Mouse (Mus musculus): ENCODE data around the gene Foxj3.
"Not testable (repeated sequence)": the region's sequence is repeated elsewhere in the genome, so short reads cannot be mapped to it uniquely, and the experiment has no call there.

Foxj3 gene

DNA sequence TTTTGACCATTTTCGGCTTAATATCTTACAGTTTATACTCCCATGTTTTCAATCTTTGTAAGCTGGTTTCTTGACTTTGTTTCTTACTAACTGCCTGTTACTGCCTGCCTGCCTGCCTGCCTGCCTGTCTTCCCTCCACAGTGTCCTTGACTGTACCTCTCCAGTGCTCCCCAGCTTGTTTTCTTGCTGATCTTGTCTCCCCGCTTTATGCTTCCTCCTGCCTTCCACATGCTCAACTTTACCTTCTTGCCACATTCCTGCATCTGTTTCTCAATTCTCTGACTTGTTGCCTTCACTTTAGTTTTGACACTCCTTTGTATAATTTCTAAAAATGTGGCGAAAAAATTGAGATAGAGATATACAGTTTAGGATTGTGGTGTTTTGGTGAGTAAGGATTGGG, 35.9 kb downstream of the Foxj3 start:
- no peak for DNase-seq (ENCODE audit: low read depth, low spot score)

DNA sequence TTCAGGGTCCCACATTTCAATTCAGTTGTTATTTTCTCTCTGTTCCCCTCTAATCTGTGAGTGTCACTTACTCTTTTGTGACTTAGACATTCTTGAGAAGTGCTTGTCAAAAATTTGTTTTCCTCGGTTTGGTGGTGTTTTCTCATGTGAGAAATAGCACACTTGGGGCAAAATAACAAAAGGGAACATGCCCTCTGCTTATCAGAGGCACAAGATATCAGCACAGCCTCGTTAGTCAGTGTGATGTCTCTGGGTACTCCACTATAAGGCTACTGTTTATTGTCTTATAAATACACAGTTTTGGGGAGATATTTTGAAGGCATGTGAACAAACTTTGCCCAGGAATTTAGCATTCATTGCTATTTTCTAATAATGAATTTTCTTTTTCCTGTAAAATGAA, 37.7 kb downstream of the Foxj3 start:
- no peak for DNase-seq (ENCODE audit: low read depth, low spot score)

DNA sequence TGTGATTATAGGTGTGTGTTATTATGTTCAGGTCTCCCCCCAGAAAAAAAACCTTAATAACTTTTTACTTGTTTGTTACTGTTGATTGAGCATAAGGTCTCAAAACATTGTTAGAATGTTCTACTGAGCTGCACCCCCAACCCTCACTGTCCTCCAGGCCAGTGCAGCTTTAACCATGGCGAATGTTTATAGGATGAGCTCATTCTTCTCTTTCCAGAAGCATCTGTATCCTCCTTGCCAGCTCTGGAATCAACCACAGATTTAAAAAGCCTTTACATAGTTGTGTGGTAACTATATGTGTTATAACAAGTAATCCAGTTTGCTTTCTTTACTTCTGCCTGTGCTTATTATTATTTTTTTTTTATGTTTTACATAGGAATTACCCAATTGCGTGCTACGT, 38.7 kb downstream of the Foxj3 start:
- DNase-seq (ENCODE audit: low read depth, low spot score), result no peak

DNA sequence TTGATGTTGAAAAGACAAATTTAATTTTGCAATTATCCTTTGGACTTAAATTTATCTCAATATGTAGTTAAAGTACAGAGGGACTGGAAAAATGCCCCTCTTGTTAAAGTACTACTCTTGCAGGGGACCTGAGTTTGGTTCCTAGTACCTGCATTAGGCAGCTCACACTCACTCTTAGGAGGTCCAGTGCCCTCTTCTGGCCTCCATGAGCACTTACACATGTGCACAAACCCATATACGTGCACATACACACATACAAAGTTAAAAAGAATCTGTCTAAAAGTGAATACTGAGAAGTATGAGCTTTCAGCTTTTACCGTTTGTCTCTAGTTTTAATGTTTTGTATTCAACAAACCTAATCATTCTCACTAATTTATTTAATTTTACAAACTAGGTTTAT, 51.2 kb downstream of the Foxj3 start:
- no peak for DNase-seq (ENCODE audit: low read depth, low spot score)

DNA sequence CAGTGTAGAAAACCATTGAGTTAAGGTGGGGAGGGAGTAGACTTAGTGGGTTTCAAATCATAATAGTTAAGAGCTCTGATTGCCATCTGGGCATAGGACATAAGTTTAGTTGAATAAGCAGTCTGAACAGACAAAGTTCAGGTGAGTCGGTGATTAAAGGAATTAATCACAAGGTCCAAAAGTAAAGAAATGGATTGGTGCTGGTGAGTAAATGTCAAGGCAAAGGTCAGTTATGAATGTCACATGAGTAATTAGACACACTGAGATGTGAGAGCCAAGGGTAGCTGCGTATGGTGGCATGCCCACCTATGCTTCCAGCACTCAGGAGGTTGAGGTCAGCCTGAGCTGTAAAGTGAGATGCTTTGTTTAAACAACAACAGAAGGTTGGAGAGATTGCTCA, 52.6 kb downstream of the Foxj3 start:
- DNase-seq (ENCODE audit: low read depth, low spot score), result no peak

DNA sequence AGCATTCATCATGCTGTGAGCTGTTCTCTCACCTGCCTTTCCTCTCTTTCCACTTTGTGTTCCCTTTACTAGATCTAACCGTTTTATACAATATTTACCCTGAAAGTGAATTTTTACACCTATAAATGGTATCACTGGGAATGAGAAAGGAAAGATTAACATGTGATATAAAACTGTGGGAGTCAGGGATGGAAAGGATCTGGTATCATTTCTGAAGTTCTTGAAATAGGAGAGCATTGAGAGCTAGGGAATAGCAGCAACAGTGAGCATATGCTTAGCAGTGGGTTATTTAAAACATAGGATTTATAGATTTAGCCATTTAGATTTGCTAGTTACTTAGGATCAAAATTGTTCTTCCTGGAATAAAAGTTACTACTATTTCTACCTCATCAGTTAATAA, 53.2 kb downstream of the Foxj3 start:
- DNase-seq (ENCODE audit: low read depth, low spot score), result no peak

DNA sequence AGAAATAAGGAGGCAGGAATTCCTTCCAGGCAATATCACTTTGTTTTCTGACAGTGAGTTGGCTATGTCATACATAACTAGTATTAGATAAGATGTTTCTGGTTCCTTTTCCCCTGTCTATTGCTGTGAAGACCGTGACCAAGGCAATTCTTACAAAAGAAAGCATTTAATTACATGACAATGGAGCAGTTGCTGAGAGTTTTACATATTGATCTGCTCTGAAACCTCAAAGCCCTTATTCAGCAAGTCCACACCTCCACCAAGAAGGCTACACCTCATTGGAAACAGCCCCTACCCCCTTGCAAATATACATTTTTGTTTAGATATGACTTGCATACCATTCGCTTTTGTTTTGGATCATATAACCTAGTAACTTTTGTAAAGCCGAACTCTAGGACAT, 55.7 kb downstream of the Foxj3 start:
- DNase-seq (ENCODE audit: low read depth, low spot score), result no peak

DNA sequence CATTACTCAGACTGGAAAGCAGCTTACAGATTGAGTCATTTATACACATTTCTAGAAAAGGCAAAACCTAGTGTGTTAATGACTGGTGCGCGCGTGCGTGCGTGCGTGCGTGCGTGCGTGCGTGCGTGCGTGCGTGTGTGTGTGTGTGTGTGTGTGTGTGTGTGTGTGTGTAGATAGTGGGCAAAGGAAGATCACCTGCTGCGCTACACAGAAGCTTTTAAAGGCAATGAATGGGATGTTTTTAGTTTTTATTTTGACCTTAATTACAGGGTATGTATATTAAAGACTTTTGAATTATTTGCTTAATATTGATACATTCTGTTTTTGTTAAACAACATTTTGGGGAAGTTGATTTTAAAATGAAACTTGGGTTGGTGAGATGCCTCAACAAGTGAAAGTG, 57.5 kb downstream of the Foxj3 start:
- no peak for DNase-seq (ENCODE audit: low read depth, low spot score)

DNA sequence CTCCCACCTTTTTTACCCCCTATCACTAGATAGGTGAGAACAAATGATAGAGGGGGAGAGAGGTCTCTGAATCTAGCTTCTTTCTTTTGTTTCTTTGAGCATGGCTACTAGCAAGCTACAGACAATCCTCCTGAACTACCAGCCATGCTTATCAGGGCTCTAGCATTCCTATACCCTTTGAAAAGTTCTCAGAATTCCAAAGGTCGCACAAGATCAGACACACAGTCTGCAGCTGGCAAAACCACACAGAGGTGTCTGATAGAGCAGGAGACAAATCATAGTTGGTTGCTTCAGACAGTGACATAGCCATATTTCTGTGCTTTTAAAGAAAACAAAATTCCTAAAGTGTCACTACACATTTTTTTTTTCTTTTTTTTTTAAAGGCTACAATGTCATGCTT, 62.8 kb downstream of the Foxj3 start:
- DNase-seq (ENCODE audit: low read depth, low spot score), result peak; percentile 6

DNA sequence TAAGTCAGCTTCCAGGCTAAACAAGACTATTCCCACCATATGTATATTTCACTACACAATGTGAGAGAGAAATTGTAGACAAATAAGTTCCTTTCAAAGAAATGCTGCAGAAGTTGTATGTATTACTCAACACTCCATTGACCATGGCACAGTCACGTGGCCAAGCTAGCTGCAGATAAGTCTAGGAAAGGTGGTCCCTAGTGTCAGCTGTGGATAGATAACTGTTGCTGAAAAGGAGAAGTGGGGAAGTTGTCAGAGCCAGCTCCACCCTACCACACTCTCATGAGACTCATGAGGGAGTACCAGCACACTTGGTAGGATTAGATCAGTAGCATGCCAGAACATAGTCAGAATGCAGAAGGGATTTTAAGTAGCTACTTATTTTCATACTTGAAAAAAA, 72.7 kb downstream of the Foxj3 start:
- no peak for DNase-seq (ENCODE audit: low read depth, low spot score)

DNA sequence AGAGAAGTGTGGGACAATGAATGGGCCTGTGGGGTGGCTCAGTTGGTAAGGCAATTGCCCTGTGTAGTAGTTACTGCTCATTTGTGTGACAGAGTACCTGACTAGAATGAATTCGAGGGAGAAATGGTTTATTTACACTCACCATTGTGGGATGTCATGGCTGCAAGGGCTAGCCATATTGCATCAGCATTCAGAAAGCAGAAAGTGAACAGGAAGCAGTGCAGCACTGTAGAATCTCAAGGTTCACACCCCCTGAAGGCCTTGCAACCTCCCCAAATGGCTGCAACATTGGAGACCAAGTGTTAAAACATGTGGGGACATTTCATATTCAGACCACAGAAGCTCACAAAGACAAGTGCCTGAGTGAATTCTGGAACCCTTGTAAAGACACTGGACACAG, 77.3 kb downstream of the Foxj3 start:
- DNase-seq (ENCODE audit: low read depth, low spot score), result no peak

DNA sequence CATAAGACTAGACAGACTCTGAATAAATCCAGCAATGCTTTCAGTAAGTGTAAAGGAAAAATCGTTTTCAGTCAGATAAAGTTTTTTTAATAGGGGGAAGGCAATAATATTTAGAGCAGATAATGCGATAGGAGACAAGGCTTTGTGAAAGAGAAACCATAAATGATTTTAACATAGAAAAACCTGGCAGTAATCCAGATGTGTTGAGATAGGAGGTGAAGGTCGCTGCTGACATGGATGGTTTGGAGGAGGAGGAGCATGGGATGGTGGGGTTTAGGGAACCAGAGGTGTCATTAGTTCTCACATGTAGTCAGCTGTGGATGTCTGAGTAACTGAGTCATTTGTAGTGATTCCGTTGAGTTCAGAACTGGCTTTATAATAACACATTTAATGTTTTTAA, 77.9 kb downstream of the Foxj3 start:
- DNase-seq (ENCODE audit: low read depth, low spot score), result no peak

DNA sequence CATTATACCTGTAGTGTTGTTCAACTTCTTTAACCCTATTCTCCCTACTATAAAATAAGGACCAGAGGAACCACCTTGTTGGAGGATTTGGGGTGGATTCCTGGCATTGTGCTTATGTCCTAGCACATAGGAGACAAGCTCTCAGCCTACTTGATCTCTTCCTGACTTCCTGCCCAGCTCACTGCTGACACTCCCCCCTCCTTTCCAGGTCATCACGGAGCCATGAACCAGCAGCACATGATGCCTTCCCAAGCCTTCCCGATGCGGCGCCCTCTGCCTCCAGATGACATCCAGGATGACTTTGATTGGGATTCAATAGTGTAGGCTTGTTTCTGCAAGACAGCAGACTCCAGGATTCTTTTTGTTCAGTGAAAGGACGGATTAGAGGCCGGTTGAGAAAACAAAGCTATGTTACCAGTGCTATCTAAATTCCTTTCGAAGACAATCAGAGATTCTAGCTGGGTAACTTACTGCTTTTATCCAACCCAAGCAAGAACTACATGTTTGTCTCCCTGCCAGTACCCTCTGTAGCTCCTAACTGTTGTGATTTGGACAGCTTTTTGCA, 89.4 kb downstream of the Foxj3 start:
- no peak for DNase-seq (ENCODE audit: low read depth, low spot score)

DNA sequence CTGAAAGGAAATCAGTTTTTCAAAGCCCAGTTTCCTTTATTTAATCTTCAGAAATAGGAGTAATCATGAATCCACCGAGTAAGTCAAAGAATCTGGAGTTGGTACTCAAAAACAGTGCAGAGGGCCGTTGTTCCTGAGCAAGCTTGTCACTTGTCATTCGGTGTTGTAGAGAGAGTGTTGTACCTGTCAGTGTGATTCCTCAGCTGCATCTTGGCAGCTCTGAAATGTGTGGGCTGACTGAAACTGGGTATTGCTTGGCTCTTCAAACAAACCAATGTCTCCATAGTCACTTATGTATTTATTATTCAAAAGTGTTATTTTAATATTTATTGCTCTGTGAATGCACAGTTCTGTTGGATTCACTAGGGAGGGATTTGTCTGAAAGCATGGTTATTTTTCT, 90.1 kb downstream of the Foxj3 start:
- DNase-seq (ENCODE audit: low read depth, low spot score), result no peak

DNA sequence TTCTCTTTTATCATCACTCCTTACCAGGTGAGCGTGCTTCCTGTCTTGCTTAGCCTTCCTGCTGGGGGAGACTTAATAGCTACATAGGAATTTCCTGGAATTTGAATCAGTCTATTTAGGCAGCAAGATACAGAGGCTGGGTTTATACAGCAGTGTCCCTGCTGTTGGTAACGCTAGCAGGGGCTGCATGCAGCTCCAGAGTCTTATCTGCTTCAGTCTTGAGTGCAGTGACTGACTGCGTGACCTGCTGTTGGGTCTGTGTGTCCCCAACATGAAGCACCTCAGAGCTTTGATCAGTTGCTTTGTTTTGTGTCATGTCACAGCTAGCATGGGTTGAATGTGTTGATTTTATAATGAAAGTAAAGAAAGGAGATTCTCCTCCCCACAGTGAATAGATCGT, 90.5 kb downstream of the Foxj3 start:
- DNase-seq (ENCODE audit: low read depth, low spot score), result no peak

DNA sequence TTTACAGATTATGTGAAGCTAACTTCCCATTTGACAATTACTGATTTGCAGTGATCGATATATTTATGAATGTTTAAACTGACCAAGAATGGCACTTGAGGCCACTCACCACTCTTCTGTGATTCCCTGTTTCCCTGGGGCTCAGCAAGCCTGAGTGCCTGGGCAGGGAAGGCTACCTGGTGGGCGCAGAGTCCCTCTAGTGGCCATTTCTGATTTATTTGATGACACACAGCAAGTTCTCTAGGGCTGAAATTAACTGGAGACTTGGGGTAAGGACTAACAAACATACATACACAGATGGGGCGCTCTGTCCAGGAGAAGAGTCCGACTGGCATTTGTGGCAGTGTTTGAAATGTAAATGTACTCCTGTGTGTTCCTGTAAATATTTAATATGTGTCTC, 91.6 kb downstream of the Foxj3 start:
- DNase-seq (ENCODE audit: low read depth, low spot score), result not testable (repeated sequence)

DNA sequence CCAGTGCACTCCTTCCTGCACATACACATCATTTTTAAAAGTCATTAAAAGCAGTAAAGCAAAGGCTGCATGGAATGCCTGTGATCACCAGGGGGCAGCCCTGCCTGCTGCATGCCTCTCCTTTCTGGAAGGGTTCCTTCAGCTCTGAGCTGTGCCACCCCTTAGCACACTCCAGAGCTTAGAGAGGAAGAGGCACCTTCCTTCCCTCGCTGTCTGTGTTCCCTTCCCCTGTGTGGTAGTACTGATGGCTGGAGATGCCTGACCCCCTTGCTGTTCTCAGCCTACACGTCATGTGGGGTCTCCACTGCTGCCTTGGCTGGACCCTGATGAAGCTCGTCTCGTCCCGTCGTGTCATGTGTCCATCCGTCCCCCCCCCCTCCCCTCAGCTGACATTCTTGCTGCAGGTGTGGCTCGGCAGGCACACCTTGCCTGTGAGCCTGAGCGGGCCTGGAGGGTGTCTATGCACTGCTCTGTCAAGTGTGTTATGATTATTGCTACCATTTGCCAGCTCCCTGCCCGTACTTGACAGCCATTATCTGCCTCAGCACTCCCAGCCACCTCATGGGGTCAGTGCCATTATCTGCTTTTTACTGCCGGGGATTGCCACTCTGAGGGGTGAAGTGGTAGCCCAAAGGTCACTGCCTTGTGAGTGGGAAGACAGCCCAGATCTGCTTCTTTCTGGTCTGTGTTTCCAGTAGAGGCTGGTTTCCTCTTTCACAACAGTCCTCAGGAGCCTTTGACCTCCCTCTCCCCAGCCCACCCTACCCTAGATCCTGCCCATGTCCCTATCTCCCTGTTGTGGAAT, 94.5 kb downstream of the Foxj3 start:
- DNase-seq (ENCODE audit: low read depth, low spot score), result peak; percentile 45

DNA sequence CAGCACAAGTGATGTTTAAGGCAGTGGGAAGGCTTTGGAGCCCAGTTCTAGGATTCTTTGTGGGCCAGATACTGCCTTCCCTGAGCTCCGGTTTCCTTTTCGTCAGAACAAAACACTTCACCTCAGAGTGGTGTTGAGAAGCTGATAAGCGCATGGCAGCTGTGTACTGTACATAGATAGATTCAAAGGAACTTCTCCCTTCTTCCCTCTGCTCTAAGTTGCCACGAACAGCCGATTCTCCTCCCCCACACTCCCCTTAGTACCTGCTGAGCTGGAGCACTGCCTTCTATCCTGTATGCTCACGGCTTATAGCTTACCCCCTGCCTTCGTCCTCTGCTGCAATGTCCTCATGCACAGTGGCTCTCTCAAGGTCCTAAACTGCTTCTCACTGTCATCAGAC, 95.9 kb downstream of the Foxj3 start:
- DNase-seq (ENCODE audit: low read depth, low spot score), result no peak

DNA sequence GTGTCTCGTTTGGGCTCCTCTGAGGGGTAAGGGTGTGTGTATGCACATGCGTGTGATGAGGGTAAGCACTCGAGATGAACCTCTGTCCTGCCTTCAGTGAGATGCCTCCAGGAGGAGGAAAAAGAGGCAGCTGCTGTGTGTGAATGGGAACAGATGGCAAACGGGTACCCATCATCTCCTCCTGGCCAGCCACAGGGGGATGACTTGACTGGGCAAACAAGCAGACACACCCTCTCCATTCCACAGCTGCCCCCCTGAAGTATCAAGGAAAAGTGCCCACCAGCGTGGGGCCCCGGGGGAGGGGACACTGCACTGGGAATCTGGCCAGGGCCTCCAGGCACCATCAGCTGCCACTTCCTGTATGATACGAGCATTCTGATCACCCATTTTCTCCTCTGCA, 96.5 kb downstream of the Foxj3 start:
- no peak for DNase-seq (ENCODE audit: low read depth, low spot score)

DNA sequence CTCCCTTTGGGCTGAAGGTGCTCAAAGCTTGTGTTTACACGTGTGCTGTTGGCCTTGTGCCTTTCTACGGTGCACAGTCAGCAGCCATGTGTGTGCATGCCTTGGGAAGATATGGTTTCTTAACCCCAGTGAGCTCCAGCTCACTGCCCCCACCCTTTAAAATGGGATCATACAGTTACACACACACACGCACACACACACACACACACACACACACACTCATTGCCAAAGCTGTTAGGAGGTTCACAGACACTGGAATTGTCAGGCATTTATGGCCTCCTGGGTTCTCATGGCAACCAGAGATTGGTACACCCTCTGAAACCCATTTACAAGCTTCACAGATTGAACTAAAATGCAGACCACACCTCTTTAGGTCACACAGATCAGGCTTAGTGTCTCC, 97.1 kb downstream of the Foxj3 start:
- no peak for DNase-seq (ENCODE audit: low read depth, low spot score)

DNA sequence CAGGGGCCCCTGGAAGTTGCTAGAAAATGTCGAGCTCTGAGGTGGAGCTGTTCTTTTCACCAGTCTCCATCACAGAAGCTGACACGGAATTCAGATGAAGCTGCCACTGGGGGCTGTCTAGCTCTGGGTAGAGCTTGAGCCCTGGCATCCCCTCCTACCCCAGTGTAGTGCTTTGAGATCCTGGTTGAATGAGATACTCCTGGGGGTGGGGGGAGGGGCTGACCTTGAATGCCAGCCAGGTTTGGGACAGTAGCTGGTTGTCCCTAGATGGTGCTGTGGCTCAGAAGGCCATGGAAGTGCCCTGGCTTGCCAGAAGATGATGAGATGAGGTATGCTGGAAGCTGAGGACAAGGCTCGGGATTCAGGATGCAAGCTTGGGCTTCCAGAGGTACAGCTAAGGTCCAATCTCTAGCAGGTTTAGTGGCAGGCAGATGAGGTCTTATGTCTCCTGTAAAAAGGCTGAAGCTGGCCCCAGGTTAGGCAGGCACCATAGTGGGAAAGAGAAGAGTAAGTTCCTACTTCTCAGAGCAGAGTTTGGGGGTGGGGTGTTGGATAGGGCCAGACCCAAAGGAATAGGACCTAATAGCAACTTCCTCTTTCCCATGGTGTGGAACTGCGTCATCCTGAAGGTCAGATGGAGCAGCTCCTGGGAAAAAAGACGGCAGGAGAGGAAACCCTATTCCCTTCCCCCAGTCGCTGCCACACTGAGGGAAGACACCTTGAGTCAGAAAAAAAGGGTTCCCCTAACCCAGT, 98.3 kb downstream of the Foxj3 start:
- DNase-seq (ENCODE audit: low read depth, low spot score), result no peak

DNA sequence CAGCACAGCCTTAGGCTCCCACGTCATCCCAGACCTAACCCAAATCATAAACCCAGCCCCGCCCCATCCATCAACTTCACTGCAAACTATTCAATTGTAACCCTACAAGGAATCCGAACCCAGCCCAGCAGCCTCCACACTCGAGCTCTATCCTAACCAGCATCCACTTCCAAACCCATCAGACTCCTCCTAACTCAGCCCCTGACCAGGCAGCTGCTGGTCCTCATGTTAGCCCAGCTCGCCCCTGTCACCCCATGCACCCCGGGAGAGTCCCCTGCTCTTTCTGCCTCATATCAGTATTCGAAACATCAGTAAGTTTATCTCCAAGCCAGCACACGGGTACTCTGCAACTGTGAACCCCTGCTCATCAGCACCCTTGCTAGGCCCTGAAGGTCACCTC, 98.9 kb downstream of the Foxj3 start:
- DNase-seq (ENCODE audit: low read depth, low spot score), result no peak

DNA sequence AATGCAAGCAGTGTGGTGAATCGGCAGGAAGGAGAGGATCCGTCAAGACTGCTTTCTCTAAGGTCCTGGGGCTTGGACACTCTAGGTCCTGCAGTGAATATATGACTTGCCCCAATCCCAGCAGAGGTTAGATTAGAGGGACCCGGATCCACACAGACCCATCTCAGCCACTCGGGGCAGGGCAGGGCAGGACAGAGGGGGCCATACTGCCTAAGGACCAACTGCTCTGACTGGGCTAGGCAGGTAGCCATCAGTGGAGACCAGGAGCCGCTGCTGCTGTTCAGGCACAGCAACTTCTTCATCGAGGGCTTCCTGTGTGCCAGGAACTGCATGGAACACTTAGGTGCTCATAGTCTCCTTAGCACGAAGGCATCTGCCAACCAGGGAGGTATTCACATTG, 99.9 kb downstream of the Foxj3 start:
- DNase-seq (ENCODE audit: low read depth, low spot score), result no peak
